Mouse (Mus musculus): Measurements from ENCODE around the gene Arhgef11. TPM values are rescaled to one million over a fixed set of nuclear protein-coding genes. Genes with fewer than 3 reads are reported as not detected.

The Arhgef11 gene
- total RNA-seq, 4 experiments from 2014 or later: 16.5 to 20.9 (median 18.5) TPM

DNA sequence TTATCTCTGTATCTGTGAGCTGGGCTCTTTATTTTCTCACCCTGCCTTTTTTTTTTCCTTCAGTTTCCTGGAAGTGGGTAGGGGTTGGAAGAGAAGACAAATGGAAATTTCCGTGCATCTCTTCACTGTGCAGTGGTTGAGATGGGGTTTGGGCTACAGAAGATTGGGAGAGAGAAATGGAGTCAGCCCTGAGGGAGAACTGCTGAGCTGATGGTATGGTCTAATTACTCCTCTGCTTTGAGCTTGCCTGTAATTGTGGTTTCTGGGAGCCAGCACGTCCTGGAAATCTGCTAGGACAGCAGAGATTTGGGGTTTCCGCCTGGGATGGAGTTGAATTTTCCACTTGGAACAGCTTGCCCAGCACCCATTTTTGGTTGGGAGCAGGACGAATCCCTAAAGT lies 43.1 kb downstream of the Arhgef11 start:
- no peak for DNase-seq (ENCODE audit: low spot score in 2 of 2)

DNA sequence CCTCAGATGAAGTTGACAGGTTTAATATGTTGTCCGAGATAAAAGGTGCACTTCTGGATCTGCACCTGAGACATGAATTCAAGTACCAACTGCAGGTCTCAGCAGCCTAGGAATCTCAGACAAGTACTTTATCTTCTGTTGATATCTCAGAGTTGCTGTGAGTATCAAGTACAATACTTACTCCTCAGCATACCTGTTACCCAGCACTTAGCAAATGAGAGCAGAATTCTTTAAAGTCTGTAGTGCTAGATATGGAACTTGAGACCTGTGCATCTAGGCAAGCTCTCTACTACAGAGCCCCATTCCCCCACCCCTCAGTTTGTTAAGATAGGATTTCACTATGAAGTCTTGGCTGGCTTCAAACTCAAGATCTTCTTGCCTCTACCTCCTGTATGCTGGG lies 43.9 kb downstream of the Arhgef11 start:
- DNase-seq (ENCODE audit: low spot score in 2 of 2): no peak

DNA sequence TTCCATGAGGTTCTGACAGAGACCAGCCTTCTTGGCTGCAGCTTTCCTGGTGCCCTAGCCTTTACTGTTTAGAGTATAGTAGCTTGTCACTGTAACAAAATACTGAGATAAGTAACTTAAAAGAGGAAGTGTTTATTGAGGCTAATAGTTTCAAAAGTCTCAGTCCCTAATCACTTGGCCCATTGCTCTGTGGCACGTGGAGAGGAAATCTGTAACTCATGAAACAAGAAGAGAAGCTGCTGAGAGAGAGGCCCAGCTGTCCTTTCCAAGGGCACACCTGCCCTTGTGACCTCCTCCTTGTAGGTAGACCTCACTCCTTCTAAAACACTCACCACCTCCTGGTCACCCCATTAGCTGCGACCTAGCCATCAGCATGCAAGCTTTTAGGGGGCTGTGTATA lies 101.2 kb downstream of the Arhgef11 start:
- DNase-seq (ENCODE audit: low spot score in 2 of 2): no peak

DNA sequence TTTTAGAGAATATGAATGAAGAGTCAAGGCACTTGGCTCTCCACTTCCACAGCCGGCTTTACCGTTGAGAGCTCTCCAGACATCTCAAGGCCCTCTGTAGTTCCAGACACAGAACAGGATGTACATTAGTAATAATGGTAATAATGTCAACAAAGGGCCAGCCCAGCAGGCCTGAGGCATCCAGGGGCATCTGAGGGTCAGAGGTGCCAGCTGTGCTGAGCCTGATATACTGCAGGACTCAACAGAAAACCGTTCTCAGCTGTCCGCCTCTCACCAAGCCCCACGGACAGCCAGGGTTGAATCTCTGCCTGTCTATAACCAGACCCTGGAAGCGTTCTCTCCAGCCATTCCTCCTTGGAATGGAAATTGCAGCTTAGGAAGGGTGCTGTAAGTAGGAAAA lies 107.2 kb downstream of the Arhgef11 start:
- no peak for DNase-seq (ENCODE audit: low spot score in 2 of 2)

DNA sequence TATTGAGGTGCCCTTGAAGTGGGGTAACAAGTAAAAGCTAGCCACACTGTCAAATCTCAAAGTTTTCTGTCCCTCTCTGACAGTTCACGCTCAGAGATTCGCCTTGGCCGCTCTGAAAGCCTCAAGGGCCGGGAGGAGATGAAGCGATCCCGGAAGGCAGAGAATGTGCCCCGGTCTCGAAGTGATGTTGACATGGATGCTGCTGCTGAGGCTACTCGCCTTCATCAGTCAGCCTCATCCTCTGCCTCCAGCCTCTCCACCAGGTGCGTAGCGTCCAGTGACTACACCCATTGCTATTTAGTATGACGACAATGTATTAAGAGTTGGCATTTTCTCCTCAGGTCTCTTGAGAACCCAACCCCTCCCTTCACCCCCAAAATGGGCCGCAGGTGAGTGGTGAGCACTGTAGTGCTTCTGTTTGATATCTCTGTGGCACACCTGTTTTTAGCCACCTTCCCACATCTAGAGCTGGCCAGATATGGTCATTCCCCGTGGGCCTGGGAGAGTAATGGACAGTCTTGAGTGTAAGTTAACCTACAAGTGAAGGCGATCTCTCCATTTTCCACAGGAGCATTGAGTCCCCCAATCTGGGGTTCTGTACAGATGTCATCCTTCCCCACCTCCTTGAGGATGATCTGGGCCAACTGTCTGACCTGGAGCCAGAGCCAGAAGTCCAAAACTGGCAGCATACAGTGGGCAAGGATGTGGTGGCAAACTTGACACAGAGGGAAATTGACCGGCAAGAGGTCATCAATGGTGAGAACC lies 108.2 kb downstream of the Arhgef11 start:
- DNase-seq (ENCODE audit: low spot score in 2 of 2): no peak

DNA sequence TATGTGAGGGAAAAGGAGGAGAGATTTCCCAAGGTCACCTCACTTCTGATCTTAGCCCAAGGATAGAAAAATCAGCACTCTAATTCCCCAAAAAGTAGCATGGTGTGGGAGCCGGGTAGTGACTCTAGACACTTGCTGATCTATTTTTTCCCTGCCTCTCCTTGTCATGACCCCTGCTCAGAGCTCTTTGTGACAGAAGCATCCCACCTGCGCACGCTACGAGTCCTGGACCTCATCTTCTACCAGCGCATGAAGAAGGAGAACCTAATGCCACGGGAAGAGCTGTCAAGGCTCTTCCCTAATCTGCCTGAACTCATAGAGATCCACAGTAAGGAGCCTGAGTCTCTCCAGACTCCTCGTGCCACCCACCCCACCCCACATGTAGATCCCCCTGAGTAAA lies 108.8 kb downstream of the Arhgef11 start:
- no peak for DNase-seq (ENCODE audit: low spot score in 2 of 2)

DNA sequence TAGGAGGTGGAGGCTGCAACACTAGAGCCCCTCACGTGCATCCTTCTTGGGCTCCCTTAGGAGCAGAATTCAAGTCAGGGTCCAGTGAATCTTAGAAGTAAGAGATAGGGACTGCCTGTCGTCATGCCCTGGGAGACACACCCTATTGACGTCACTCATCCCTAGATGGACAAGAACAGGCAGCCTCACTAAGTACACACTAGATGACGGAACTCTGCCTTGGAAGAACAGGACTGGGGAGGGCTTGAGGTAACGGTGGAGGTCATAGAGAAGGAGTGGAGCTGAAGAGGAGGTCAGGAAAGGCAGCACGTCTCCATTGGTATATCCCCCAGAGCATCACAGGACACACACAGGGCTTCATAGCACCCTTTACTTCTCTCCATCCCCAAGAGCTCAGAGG lies 111.3 kb downstream of the Arhgef11 start:
- DNase-seq (ENCODE audit: low spot score in 2 of 2): no peak

DNA sequence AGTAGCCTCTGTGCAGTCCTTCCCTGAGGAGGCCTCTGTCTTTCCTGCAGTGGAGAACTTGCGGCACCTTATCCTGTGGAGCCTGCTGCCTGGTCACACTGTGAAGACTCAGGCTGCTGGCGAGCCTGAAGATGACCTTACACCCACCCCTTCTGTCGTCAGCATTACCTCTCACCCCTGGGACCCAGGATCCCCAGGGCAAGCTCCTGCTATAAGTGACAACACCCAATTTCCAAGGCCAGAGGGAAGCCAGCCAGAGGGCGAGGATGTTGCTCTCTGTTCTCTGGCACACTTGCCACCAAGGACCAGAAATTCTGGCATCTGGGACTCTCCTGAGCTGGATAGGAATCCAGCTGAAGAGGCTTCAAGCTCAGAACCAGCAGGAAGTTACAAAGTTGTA lies 115.7 kb downstream of the Arhgef11 start:
- DNase-seq (ENCODE audit: low spot score in 2 of 2): no peak

DNA sequence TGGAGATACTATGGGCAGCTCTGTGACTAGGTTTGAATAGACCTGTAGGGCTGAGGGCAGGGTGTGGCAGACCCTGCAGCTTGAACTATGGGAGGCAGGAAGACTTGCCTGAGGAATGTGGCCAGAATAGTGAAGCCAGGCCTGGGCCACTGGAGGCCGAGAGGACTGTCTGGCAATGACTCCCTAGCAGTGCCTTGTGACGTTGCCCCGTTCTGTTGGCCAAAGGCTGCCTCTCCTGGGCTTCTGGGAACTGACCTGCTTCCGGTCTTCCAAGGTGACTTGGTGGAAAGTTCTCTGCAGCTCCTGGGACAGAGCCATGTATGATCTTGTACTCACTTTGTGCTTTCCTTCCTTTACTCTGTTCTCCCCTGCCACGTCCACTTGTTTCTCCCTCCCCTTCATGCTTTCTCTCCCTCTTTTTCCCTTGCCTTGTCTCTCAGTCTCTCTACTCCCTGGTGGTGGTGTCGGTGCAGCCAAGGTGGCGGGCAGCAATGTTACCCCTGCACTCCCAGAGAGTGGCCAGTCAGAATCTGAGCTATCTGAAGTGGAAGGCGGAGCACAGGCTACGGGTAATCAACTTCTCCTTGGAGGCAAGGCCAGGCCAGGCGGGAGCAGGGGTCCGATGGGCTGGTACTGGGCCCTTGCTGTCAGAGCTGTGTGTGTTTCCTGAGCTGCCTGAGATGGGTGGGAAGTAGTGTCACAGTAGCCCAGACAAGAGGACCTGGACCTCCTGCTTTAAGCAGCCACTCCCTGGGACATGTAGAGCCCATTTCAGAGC lies 116.8 kb downstream of the Arhgef11 start:
- DNase-seq (ENCODE audit: low spot score in 2 of 2): no peak

DNA sequence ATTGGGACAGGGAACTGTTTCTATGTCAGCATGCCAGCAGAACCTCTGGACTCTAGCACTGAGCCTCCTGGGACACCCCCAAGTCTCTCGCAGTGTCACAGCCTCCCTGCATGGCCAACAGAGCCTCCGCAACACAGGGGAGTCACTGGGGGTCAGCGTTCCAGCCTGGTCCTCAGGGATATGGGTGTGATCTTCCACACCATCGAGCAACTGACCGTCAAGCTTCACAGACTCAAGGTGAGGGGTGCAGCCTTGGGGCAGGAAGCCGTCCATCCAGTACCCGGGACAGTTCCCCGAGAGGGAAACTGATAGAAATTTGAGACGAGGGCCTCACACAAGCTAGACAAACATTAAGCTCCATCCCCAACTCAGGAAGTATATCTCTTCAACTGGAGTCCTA lies 118.0 kb downstream of the Arhgef11 start:
- DNase-seq (ENCODE audit: low spot score in 2 of 2): no peak

DNA sequence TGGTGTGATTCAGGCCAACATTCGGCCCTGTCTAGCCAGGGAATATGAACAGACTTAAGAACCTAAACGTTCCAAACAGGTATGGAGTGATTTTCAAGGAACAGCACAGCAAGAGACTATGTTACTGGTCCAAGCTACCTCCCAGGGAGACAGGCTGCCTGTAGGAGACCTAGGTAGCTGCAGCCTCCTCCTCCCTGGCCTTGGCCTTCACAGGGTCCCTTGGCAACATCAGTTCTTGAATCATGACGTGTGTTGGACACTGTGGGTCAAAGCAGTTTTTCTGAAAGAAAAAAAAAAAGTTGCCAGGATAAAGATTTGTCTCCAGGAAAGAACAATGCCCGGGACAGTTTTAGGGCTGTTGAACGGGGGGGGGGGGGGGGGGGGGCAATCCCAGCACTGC lies 121.5 kb downstream of the Arhgef11 start:
- DNase-seq (ENCODE audit: low spot score in 2 of 2): no peak

DNA sequence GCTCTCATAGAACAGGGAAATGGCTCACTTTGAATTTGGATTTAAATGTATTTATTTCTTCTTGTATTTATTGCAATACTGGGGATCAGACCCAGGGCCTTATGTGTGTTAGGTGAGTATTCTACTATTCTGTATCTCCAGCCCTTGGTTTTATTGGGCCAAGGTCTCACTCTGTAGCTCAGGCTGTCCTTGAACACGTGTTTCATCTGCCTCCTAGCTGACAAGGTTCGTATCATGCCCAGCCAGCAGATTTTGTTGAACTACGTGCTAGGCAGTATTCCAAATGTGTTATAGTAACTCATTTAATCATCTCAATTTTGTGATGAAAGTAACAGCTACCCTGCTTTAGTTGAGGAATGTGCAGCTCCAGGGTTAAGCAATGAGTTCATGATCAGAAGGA lies 124.7 kb downstream of the Arhgef11 start:
- no peak for DNase-seq (ENCODE audit: low spot score in 2 of 2)

DNA sequence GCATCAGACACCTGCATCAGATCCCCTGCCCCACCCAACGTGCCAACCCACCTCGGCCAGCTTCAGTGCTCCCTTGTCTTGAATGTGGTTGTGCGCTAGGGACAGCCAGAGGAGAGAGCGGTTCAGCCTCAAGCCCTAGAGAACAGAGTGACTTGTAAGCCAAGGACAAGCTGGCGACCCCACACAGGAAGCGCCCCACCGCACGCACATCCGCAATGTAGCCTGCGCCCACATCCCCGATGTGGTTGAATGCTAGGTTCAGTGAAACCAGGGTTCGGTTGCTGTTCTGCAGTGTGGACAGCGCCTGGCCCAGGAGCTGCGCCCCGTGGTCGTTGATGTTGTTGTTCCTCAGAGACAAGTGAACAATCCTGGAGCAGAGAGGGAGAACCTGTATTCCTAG lies 125.4 kb downstream of the Arhgef11 start:
- no peak for DNase-seq (ENCODE audit: low spot score in 2 of 2)

DNA sequence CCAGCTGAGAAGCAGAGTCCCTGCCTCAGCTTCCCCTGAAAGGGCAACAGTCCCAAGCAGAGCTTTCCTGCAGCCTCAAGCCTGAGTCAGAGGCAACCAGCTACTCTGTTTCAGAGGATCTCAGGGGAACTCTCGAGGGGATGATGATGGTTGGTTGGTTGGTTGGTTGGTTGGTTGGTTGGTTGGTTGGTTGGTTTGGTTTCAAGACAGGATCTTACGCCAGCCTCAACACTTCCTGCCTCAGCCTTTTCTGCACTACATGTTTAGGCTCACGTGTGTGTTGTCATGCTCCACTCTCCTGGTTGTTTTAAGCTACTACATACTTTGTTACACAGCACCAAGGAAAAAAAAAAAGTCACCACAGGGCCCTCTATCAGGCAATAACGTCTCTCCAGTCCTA lies 126.6 kb downstream of the Arhgef11 start:
- no peak for DNase-seq (ENCODE audit: low spot score in 2 of 2)

DNA sequence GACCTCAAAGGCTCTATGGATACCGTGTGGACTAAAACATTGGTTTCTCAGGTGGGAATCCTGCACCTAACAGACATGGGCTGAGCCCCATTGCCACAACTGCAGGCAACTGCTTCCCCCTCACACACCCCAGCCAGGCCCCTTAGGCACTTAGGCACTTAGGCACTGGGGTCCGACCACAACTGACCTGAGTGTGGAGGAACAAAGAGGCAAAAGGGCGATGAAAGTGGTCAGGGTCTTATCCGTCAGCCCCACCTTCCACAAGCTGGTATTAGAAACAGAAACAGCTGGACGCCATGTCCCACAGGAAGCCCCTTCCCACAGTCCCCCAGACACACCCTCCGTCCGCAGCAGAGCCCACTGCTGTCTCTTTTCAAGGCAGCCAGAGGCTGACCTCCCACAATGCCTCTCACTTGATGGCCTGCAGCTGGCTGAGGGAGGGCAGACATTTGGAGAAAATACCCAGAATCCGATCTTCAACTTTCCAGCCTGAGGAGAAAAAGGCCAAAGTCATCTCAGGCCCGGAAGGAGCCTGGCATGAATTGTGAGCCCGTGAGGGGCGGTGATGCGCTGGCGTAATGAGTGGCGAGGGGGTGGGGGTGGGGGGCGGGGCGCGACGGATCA lies 127.8 kb downstream of the Arhgef11 start:
- DNase-seq (ENCODE audit: low spot score in 2 of 2): no peak

DNA sequence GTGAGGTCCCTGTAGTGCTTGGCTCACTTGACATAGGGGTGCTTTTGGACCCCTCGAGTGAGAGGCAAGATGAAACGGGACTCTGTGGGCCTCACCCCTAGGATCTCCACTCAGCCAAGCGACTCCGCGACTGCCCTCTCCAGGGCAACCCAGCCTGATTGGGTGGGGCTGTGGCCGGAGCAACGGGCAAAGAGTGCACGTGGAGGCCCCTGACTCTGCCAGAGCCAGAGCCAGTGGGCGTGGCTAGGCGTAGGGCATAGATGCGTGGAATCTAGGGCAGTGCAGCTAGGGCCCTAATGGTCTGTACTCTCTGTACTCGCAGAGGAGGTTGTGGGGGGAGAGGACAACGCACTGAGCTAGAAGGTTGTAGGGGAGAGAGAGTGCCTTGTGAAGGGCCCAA lies 131.1 kb downstream of the Arhgef11 start, which contains the start of gene Lrrc71:
TSS of gene Lrrc71 (minus strand) at position 195 of the 400 bp plus-strand sequence.
- DNase-seq (ENCODE audit: low spot score in 2 of 2): no peak

DNA sequence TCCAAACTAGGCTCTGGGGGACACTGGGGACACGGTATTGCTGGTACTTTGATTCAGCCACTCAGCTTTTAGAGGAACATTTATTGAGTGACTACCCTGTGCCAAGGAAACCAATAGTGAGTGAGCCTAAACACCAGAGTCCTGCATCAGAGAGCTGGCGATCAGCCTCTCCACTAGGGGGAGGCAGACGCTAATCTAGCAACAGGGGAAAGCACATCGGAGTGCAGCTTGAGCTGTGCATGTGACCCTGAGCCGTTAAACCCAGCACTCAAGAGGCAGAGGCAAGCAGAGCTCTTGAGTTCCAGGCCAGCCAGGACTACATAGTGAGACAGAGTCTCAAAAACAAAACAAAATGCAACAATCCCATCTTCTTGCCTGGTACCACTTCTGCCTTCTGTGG lies 131.7 kb downstream of the Arhgef11 start:
- DNase-seq (ENCODE audit: low spot score in 2 of 2): no peak

DNA sequence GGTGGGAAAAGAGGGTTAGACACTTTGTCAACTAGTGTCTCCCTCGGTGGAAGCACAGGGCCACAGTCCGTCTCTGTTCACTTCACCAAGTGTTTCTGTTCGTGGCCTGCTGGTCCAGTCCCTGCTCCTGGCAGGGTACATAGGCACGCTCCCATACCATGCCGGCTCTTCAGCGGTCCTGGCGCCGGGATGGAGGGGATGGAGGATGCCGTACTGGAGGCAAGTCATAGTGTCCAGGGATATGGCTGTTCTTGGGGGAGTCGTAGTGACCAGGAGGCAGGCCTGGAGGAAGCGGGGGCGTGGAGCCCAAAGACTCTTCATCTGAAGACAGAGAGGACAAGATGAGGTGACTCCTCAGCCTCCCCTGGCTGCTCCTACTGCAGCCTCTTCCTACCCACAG lies 132.6 kb downstream of the Arhgef11 start:
- DNase-seq (ENCODE audit: low spot score in 2 of 2): no peak

DNA sequence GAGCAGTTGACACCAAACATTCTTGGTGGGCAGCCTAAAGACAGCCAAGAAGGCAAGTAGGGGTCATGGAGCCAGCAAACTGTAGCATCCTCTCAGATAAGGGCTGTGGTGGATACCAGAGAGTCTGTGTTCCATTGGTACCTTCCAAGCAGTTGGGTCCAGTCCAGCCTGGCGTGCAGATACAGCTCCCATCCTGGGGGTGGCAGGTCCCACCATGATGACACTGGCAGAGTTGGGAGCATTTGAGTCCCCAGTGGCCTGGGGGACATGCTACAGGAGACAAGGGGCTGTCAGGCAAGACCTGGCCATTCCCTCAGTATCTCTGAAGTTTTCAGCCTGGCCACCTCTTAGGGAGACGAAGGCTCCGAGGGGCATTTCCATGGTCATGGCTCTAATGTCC lies 135.2 kb downstream of the Arhgef11 start:
- DNase-seq (ENCODE audit: low spot score in 2 of 2): no peak

DNA sequence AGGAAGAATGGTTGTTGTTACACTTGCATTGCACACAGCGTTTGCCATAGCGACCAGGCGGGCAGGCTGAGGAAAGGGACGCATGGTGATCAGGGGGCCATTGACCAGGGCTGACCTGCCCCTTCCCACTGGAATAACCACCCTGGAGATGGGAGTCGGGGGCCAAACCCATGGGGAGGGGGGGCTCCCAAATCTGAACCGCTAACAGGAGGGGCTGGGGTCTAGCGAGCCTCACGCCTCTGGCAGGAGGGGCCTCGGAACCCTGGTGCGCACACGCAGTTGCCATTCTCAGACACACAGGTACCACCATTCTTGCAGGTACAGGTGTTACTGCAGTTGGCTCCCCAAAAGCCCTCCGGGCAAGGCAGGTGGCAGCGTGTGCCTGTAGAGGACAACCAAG lies 136.5 kb downstream of the Arhgef11 start:
- DNase-seq (ENCODE audit: low spot score in 2 of 2): no peak

DNA sequence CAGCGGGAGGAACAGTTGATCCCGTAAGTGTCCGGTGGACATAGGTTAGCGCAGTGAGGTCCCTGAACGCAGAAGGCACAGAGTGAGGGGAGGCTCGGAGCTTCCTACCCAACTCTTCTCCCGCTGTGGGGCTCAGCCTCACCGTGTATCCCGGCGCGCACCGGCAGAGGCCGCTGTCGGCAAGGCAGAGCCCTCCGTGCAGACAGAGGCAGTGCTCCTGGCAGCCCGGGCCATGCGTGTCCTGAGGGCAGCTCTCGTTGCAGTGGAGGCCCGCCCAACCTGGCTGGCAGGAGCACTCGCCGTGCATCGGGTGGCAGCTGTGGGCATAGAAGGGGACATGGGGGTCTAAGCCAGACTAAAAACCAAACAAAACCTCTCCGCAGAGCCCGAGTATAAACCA lies 138.6 kb downstream of the Arhgef11 start:
- peak; percentile 75 to 78 for DNase-seq (ENCODE audit: low spot score in 2 of 2)

DNA sequence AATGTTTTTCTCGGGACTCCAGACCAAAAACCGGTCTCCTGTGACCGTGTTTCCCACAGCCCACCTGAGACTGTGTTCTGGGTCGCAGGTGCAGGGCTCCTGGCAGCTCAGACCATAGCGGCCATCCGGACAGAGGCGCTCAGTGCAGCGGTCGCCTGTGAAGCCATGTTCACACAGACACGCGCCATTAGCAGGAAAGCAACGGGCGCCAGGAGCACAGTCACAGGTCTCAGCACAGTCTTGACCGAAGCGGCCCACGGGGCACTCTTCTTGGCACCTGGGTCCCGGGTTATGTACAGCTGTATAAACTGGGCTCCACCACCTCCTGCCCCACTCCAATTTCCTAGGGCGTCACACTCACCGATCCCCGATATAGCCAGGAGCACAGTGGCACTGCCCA lies 139.1 kb downstream of the Arhgef11 start:
- no peak for DNase-seq (ENCODE audit: low spot score in 2 of 2)

DNA sequence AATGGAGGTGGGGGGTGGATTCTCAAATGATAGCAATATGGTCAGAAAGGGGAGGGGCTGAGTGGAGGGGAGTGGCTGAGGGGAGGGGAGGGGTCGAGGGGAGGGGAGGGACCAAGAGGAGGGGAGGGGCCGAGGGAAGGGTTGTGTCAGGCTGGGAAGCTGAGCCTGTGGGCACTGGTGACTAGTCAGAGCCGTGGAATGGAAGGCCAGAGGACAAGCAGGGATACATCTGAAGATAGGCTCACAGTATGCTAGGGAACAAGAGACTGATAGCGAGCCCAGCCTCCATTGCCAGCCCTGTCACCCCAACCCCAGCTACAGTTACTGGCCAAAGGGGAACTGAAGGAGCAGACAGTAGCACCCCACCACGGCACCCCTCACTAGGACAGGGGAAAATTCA lies 141.3 kb downstream of the Arhgef11 start:
- DNase-seq (ENCODE audit: low spot score in 2 of 2): no peak

Data from gastrocnemius, adult 8-10 months (tissue).